Mouse (Mus musculus) Muller cell, postnatal 12 days (primary cell): ENCODE results near the gene Gm49403.
"Not testable (repeated sequence)": the region's sequence is repeated elsewhere in the genome, so short reads cannot be mapped to it uniquely, and the experiment has no call there.

ENCODE experiments used
- DNase-seq: peaks from one replicate; pipeline ENCODE4 v3.0.0-alpha.2; 2015; ENCODE audit errors: inconsistent ontology term

Gm49403 gene

GRCm38 (mm10) chr19:8871267-8872186 is 12.2 kb upstream of the Gm49403 start, which contains the start of gene Ubxn1:
Gene Ubxn1, plus strand, starts transcription at chr19:8871496.
- peak; percentile 99 for DNase-seq

- DNase-seq: no peak
These were observed 11.4 kb upstream of the Gm49403 start for GRCm38 (mm10) chr19:8872266-8872840.

GRCm38 (mm10) chr19:8875031-8875430 is 8.7 kb upstream of the Gm49403 start:
- DNase-seq: no peak

GRCm38 (mm10) chr19:8880311-8881033 is 3.3 kb upstream of the Gm49403 start, which contains the start of gene Uqcc3:
Gene Uqcc3, minus strand, starts transcription at chr19:8880923.
- peak; percentile 91 for DNase-seq

- no peak for DNase-seq
These were observed 2.7 kb upstream of the Gm49403 start for GRCm38 (mm10) chr19:8881034-8881392.

- no peak for DNase-seq
These were observed 3.3 kb downstream of the Gm49403 start for GRCm38 (mm10) chr19:8886916-8887584.

GRCm38 (mm10) chr19:8887585-8888463 is 4.1 kb downstream of the Gm49403 start:
- DNase-seq: peak; percentile 24

- peak; percentile 93 for DNase-seq
These were observed 5.0 kb downstream of the Gm49403 start, which contains the start of the genes 1810009A15Rik and Gm49416 for GRCm38 (mm10) chr19:8888511-8889385. Gene 1810009A15Rik, plus strand, starts transcription at chr19:8888853. Gene Gm49416, plus strand, starts transcription at chr19:8888926.

GRCm38 (mm10) chr19:8892829-8893766 is 9.4 kb downstream of the Gm49403 start, which contains the start of gene Ints5:
Gene Ints5, plus strand, starts transcription at chr19:8893005.
- DNase-seq: peak; percentile 74

- no peak for DNase-seq
These were observed 11.7 kb downstream of the Gm49403 start for GRCm38 (mm10) chr19:8895397-8895960.

GRCm38 (mm10) chr19:8896231-8896630 is 12.5 kb downstream of the Gm49403 start:
- not testable (repeated sequence) for DNase-seq

GRCm38 (mm10) chr19:8897211-8897864 is 13.6 kb downstream of the Gm49403 start:
- peak; percentile 64 for DNase-seq

GRCm38 (mm10) chr19:8897865-8898495 is 14.2 kb downstream of the Gm49403 start, which contains the start of gene Ganab:
Gene Ganab, plus strand, starts transcription at chr19:8898071.
- DNase-seq: peak; percentile 97

GRCm38 (mm10) chr19:8898576-8898975 is 14.8 kb downstream of the Gm49403 start:
- DNase-seq: no peak

GRCm38 (mm10) chr19:8899079-8899478 is 15.3 kb downstream of the Gm49403 start:
- DNase-seq: no peak

- DNase-seq: no peak
These were observed 19.7 kb downstream of the Gm49403 start for GRCm38 (mm10) chr19:8903412-8903811.

- no peak for DNase-seq
These were observed 24.8 kb downstream of the Gm49403 start for GRCm38 (mm10) chr19:8908531-8908930.
